Mouse (Mus musculus) testis, postnatal 10 days (tissue): Measurements from ENCODE around the gene Upk2.

ENCODE experiments used
- DNase-seq: peaks from one replicate; pipeline ENCODE4 v3.0.0; 2021; ENCODE audit warnings: low spot score

The Upk2 gene

DNA sequence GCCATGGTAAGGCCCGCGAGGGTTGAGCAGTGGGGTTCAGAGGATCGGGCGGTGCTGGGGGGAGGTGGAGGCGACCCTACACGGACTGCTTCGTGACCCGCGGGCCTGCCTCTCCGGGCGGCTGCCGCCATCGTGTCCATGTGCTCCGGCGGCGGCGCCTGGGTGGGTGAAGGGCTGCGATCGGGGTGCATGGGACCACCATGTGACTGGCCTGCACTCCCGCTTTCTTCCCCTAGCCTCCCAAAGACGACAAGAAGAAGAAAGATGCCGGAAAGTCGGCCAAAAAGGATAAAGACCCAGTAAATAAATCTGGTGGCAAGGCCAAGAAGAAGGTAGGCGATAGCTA is 47.1 kb downstream of the Upk2 start:
- no peak for DNase-seq

DNA sequence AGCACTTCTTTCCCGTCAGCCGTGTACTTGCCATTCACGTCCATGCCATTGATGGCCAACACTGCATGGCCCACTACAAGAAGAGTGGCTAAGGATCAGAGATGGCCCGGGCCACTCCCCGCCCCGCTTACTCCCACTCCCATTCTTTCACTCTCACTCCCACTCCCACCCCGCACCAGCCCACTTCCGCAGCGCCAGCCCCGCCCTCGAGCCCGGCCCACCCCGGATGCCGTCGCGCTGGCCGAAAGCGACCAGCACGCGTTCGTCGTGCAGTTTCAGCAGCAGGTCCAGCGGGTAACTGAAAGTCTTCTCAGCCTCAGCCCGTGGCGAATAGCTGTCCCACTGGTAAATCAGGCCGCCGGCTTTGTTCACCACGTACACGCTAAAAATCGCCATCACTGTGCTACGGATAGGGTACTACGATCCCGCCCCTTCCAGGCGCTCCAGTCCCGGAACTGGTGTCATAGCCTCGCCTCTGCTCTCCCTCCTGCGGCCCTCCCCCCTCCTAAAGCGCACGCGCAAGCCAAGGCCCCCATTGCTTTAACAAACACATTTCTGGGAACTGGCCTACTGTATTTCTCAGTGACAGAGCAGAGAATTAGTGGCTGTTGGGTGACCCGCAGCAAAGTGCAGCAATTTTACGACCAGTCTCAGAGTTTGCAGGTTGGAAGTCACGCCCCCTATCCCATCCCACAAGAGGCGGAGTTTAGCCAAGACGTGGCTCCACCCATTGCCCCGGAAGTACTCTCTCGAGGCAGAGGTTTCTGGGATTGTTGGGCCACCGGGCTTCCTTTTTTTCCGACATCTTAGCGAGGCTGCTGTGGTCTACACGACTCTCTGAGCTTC is 47.6 kb downstream of the Upk2 start, which contains the start of the genes Rps25 and Trappc4:
Rps25 (plus strand) TSS at position 234 of the 846 bp plus-strand sequence.
Trappc4 (minus strand) TSS at position 695 of the 846 bp plus-strand sequence.
- DNase-seq: peak; percentile 95

DNA sequence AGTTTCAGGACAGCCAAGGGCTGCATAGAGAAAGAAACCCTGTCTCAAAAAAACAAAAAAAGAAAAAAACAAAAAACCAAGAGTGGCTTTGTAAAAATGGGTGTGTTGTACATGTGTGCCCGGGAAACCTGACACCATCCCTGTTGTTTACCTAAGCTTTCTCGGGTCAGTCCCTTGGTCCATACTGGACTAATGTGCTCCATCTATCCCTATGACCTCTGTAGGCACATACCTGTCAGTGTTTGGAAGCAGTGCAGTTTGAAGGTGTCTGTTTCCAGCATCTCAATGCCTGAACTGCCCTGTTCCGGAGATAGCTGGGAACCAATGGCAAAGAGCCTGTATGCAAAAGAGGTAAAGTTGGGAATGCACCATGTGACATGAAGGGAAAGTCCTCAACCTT is 49.8 kb downstream of the Upk2 start:
- no peak for DNase-seq
